Mouse (Mus musculus): ENCODE measurements at regions not wholly inside any gene's neighbourhood (a gene's known extent, or its start where the extent isn't known, plus 50 kb on each side); places are given as distances from the start of the nearest gene placed in this dataset.

GRCm38 (mm10) chr3:35273546-35273945 is 480.4 kb upstream of the Atp11b start:
- ATAC-seq: no peak
- Histone ChIP-seq H3K9me3 (ENCODE audit: low read length) (no peaks in the 10 kb centered on the region), H3K4me2 (replicated peaks; ENCODE audit: low read depth, low read length) (no peak overlapping the region), H3K9ac (replicated peaks; ENCODE audit: low read depth) (no peak overlapping the region), H3K4me3 (ENCODE audit: low read depth, low read length) (no peak overlapping the region), H3K4me1 (ENCODE audit: insufficient read depth, low read depth, low read length) (no peaks in the 10 kb centered on the region), H3K36me3 (ENCODE audit: insufficient read depth, low read length) (no peaks in the 10 kb centered on the region), H3K27me3 (replicated peaks; ENCODE audit: insufficient read depth, low read length) (no peaks in the 10 kb centered on the region), H3K27ac (ENCODE audit: low read length) (no peak overlapping the region)
- TF ChIP-seq EP300 (IDR thresholded peaks at IDR 0.05): no peak
- TF ChIP-seq CTCF (IDR thresholded peaks at IDR 0.05): no peak
- DNase-seq (ENCODE audit: low spot score): no peak
- WGBS: 39% methylated on average over 5 of the region's 5 CpGs

- H3K36me3 ChIP-seq (ENCODE audit: insufficient read depth, low read length): no peaks in the 10 kb centered on the region
- H3K4me3 ChIP-seq (ENCODE audit: low read depth, low read length): no peak overlapping the region
- no peaks in the 10 kb centered on the region for H3K9me3 ChIP-seq (ENCODE audit: low read length)
- TF ChIP-seq EP300 (IDR thresholded peaks at IDR 0.05) (no peak), CTCF (IDR thresholded peaks at IDR 0.05) (no peak)
- H3K9ac ChIP-seq (replicated peaks; ENCODE audit: low read depth): no peak overlapping the region
- no peak for DNase-seq (ENCODE audit: low spot score)
- no peak overlapping the region for H3K27ac ChIP-seq (ENCODE audit: low read length)
- WGBS: 59% methylated on average over 5 of the region's 5 CpGs
- no peaks in the 10 kb centered on the region for H3K4me1 ChIP-seq (ENCODE audit: insufficient read depth, low read depth, low read length)
- ATAC-seq: no peak
- no peaks in the 10 kb centered on the region for H3K27me3 ChIP-seq (replicated peaks; ENCODE audit: insufficient read depth, low read length)
- no peak overlapping the region for H3K4me2 ChIP-seq (replicated peaks; ENCODE audit: low read depth, low read length)
Measured at GRCm38 (mm10) chr3:35280981-35281380, 472.9 kb upstream of the Atp11b start.

GRCm38 (mm10) chr3:35282106-35282505 is 471.8 kb upstream of the Atp11b start:
- no peak for ATAC-seq
- WGBS: 87% methylated on average over 2 of the region's 2 CpGs
- no peak for TF ChIP-seq EP300 (IDR thresholded peaks at IDR 0.05)
- no peak for TF ChIP-seq CTCF (IDR thresholded peaks at IDR 0.05)

GRCm38 (mm10) chr3:35294771-35295170 is 459.1 kb upstream of the Atp11b start:
- no peak overlapping the region for H3K4me2 ChIP-seq (replicated peaks; ENCODE audit: low read depth, low read length)
- no peaks in the 10 kb centered on the region for H3K4me1 ChIP-seq (ENCODE audit: insufficient read depth, low read depth, low read length)
- DNase-seq (ENCODE audit: low spot score): no peak
- 70% methylated on average over 1 of the region's 1 CpGs for WGBS
- H3K36me3 ChIP-seq (ENCODE audit: insufficient read depth, low read length): no peaks in the 10 kb centered on the region
- H3K27me3 ChIP-seq (replicated peaks; ENCODE audit: insufficient read depth, low read length): no peaks in the 10 kb centered on the region
- TF ChIP-seq CTCF (IDR thresholded peaks at IDR 0.05): no peak
- TF ChIP-seq EP300 (IDR thresholded peaks at IDR 0.05): no peak
- ATAC-seq: no peak
- no peak overlapping the region for H3K27ac ChIP-seq (ENCODE audit: low read length)
- H3K9ac ChIP-seq (replicated peaks; ENCODE audit: low read depth): no peak overlapping the region
- H3K4me3 ChIP-seq (ENCODE audit: low read depth, low read length): no peak overlapping the region
- no peaks in the 10 kb centered on the region for H3K9me3 ChIP-seq (ENCODE audit: low read length)

More at GRCm38 (mm10) chr3:35282106-35282505, 471.8 kb upstream of the Atp11b start:
- Histone ChIP-seq H3K27ac (ENCODE audit: low read length) (no peak overlapping the region), H3K4me1 (ENCODE audit: insufficient read depth, low read depth, low read length) (no peaks in the 10 kb centered on the region), H3K4me2 (replicated peaks; ENCODE audit: low read depth, low read length) (no peak overlapping the region), H3K9ac (replicated peaks; ENCODE audit: low read depth) (no peak overlapping the region), H3K9me3 (ENCODE audit: low read length) (no peaks in the 10 kb centered on the region), H3K4me3 (ENCODE audit: low read depth, low read length) (no peak overlapping the region), H3K36me3 (ENCODE audit: insufficient read depth, low read length) (no peaks in the 10 kb centered on the region), H3K27me3 (replicated peaks; ENCODE audit: insufficient read depth, low read length) (no peaks in the 10 kb centered on the region)
- DNase-seq (ENCODE audit: low spot score): no peak

GRCm38 (mm10) chr3:35295746-35296145 is 458.2 kb upstream of the Atp11b start:
- Histone ChIP-seq H3K27ac (ENCODE audit: low read length) (no peak overlapping the region), H3K4me3 (ENCODE audit: low read depth, low read length) (no peak overlapping the region), H3K4me2 (replicated peaks; ENCODE audit: low read depth, low read length) (no peak overlapping the region), H3K36me3 (ENCODE audit: insufficient read depth, low read length) (no peaks in the 10 kb centered on the region), H3K4me1 (ENCODE audit: insufficient read depth, low read depth, low read length) (no peaks in the 10 kb centered on the region), H3K27me3 (replicated peaks; ENCODE audit: insufficient read depth, low read length) (no peaks in the 10 kb centered on the region), H3K9me3 (ENCODE audit: low read length) (no peaks in the 10 kb centered on the region), H3K9ac (replicated peaks; ENCODE audit: low read depth) (no peak overlapping the region)
- TF ChIP-seq CTCF (IDR thresholded peaks at IDR 0.05) (no peak), EP300 (IDR thresholded peaks at IDR 0.05) (no peak)
- ATAC-seq (no peak), DNase-seq (ENCODE audit: low spot score) (no peak)
- WGBS: 66% methylated on average over 4 of the region's 4 CpGs

- H3K4me3 ChIP-seq (ENCODE audit: low read depth, low read length): no peak overlapping the region
- no peaks in the 10 kb centered on the region for H3K36me3 ChIP-seq (ENCODE audit: insufficient read depth, low read length)
- ATAC-seq (no peak), DNase-seq (ENCODE audit: low spot score) (no peak)
- no peak overlapping the region for H3K27ac ChIP-seq (ENCODE audit: low read length)
- TF ChIP-seq CTCF (IDR thresholded peaks at IDR 0.05): no peak
- TF ChIP-seq EP300 (IDR thresholded peaks at IDR 0.05): no peak
- no peaks in the 10 kb centered on the region for H3K9me3 ChIP-seq (ENCODE audit: low read length)
- H3K4me2 ChIP-seq (replicated peaks; ENCODE audit: low read depth, low read length): no peak overlapping the region
- no peak overlapping the region for H3K9ac ChIP-seq (replicated peaks; ENCODE audit: low read depth)
- H3K4me1 ChIP-seq (ENCODE audit: insufficient read depth, low read depth, low read length): no peaks in the 10 kb centered on the region
- H3K27me3 ChIP-seq (replicated peaks; ENCODE audit: insufficient read depth, low read length): no peaks in the 10 kb centered on the region
Measured at GRCm38 (mm10) chr3:35299036-35299435, 454.9 kb upstream of the Atp11b start.

GRCm38 (mm10) chr3:35306013-35306412 is 447.9 kb upstream of the Atp11b start:
- no peaks in the 10 kb centered on the region for H3K9me3 ChIP-seq (ENCODE audit: low read length)
- H3K27me3 ChIP-seq (replicated peaks; ENCODE audit: insufficient read depth, low read length): no peaks in the 10 kb centered on the region
- no peak for TF ChIP-seq CTCF (IDR thresholded peaks at IDR 0.05)
- no peak for TF ChIP-seq EP300 (IDR thresholded peaks at IDR 0.05)
- H3K36me3 ChIP-seq (ENCODE audit: insufficient read depth, low read length): no peaks in the 10 kb centered on the region
- H3K4me1 ChIP-seq (ENCODE audit: insufficient read depth, low read depth, low read length): no peaks in the 10 kb centered on the region
- no peak overlapping the region for H3K4me3 ChIP-seq (ENCODE audit: low read depth, low read length)
- H3K4me2 ChIP-seq (replicated peaks; ENCODE audit: low read depth, low read length): no peak overlapping the region
- no peak overlapping the region for H3K27ac ChIP-seq (ENCODE audit: low read length)
- ATAC-seq (no peak), DNase-seq (ENCODE audit: low spot score) (no peak)
- H3K9ac ChIP-seq (replicated peaks; ENCODE audit: low read depth): no peak overlapping the region
- 88% methylated on average over 4 of the region's 4 CpGs for WGBS

Measured in lung, postnatal 0 days (tissue).